Mouse (Mus musculus) left cerebral cortex, postnatal 10 days (tissue): ENCODE data around the gene Rad51b. TPM values are rescaled to one million over a fixed set of nuclear protein-coding genes. Genes with fewer than 3 reads are reported as not detected.

Experiments used
- DNase-seq, 2 experiments: peaks; one replicate each; pipeline ENCODE4 v3.0.0; 2021 to 2022; ENCODE audit warnings: low spot score in 2 of 2, mixed read lengths in 1 of 2; ENCODE audit errors: extremely low spot score in 1 of 2
- intact Hi-C: fragments of 180-260 bp; cut with DNase I; formaldehyde crosslinking; loops from one replicate; pipeline ENCODE4 v1.15.1; 2025
- total RNA-seq, 2 experiments: library from RNA; stranded (reverse); gene quantifications; 2 replicates each; pipeline ENCODE4 v1.2.3; 2021

Rad51b gene
- total RNA-seq, 2 experiments from 2014 or later, result 0.43 to 0.71 TPM

DNA sequence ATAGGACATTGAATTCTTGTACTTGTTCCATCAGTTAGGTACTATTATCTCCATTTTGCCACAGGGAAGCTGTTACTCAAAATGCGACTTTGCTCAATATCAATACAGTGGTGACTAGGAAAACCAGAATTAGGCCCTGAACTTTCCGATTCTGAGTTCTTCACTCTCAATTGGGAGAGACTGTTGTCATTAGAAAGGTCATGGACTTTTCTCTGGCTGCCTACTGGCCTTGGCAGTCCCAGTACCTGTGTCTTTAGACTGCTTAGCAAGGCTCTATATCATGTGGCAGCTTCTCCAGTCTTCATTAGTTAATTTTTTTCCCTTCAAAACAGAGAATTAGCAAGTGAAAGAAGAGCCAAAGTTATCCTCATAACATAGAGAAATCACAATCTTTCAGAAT, 288.3 kb downstream of the Rad51b start:
- no peak for DNase-seq
- intact Hi-C loops, result no loop called here

GRCm38 (mm10) chr12:79588831-79589230, 291.7 kb downstream of the Rad51b start:
- DNase-seq, result no peak
- intact Hi-C loops, result no loop called here

GRCm38 (mm10) chr12:79592206-79592605, 295.1 kb downstream of the Rad51b start:
- intact Hi-C loops, result no loop called here
- no peak for DNase-seq

GRCm38 (mm10) chr12:79596842-79597241, 299.8 kb downstream of the Rad51b start:
- intact Hi-C loops, result no loop called here
- DNase-seq, result no peak

- no peak for DNase-seq
- intact Hi-C loops, result no loop called here
These were observed 300.3 kb downstream of the Rad51b start for GRCm38 (mm10) chr12:79597351-79597750.

DNA sequence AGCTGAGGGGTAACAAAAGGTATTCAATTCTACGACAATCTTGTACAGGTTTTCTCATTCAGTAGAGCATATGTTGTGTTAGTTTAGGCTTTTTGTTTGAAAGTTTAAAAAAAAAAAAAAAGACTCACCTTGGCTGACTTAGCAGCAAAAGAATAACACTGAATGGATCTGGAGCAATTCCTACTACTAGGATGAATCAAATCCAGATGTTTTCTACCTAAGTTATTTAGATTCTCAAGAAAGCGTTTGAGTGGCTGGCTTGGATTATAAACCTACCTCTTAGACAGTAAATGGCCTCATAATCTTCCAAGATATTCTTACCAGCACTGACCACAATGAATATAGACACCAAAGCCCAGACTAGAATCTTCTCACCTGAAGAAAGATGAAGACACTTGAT, 300.7 kb downstream of the Rad51b start:
- no peak for DNase-seq
- intact Hi-C loops, result no loop called here

DNA sequence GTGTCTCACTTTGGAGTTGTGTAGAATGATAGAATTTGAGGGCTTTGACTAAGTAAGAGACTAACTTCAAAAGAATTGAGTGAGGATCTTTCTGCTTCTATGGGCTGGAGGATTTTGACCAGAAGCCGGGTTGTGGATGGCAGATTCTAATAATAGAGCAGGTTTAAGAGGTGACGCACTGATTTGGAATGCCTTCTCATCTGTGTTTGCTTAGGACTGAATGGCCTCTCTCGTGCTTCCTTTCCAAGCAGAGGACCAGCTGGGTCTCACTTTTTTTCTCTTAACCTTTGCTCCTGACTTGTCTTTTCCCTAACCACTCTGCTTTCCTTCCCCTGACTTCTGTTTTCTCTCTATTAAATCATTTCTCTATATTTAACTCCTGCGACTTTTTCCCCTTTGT, 301.4 kb downstream of the Rad51b start:
- DNase-seq, result no peak
- intact Hi-C loops, result no loop called here

DNA sequence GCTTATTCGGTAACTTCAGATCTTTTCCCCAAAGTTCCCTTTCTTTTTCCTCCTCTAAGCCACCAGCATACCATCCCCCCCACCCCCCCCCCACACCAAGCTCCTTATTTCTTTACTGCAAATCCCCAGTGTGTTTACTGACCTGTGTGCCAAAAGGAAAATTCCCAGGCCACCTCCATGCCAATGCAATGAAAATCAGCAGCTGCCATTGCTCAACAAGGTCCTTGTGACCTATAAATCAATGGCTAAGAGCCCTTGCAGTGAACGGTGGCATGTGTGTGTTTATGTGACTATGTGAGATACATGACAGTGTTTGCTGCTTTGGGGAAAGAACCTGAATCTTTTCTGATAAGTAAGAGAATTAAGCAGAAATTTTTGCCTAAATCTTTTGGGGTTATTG, 301.8 kb downstream of the Rad51b start:
- intact Hi-C loops, result no loop called here
- no peak for DNase-seq

DNA sequence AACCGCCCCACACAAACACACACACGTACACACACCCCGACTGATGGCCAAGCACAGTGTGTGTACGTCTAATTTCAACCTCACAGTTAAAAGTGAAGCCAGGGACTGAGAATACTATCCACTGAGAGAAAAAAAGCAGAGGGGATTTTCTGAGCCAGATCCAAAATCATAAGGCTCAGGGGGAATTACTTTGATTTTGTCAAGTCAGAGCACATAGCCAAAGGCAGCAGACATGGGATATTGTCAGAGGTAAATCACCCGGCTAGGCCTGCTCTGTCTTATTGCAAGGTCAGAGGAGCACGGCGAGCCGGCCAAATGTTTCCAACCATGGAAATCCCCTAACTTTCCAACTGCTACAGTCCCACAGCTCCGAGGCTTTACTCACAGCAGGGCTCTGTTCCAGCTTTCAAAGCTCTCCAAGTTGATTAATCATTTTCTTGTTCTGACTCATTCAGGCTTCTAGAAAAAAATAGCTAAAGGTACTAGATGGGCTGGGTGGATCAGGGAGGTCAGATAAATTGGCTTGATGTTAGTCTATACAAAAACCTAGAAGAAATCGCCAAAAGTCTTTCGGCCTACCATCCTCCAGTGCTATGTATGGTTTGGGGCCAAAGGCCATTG, 303.2 kb downstream of the Rad51b start:
- peak in 1 of 2 experiments; percentile 51 for DNase-seq
- intact Hi-C loops, result no loop called here

DNA sequence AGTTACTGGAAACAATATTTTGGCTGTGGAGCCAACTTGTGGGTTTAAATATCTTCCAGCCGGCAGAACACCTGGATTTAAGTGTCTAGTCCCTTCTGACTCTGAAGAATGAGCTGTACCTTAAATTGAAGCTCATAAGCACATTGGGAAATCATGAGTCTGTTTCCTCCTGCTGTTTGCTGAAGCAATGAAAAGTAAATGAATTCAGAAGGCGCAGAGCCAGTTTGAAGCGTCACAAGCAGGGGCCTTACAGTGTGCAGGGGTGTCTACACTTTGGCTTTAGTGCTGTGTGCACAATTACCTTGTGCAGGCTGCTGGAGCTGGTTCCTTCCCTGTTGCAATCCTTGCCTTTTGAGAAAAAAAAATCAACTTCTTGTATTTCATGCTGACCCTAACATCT, 305.6 kb downstream of the Rad51b start:
- no peak for DNase-seq
- intact Hi-C loops, result no loop called here

- intact Hi-C loops, result no loop called here
- DNase-seq, result no peak
These were observed 307.8 kb downstream of the Rad51b start for GRCm38 (mm10) chr12:79604850-79605249.

DNA sequence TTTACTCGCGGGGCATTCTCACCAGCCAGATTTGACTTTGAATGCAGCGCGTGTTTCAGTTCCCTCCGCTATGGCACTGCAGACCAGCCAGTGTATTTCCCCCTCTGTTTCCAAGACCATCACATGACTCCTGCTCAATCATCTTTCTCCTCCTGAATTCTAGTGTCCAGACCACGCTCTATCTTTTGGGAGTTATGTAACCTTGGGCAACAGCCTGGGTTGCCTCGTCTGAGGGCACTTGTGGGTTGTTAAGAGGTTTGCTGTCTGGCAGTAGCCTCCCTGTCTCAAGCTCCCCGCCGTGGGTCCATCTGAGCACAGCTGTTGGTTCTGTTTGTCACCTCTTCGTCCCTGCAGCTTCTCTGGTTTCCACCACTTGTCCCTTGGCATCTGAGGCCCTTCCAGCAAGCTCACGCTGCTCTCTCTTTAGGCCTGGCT, 309.1 kb downstream of the Rad51b start:
- DNase-seq, result no peak
- intact Hi-C loops, result no loop called here

- intact Hi-C loops, result loop anchor here (5.0 kb wide), 2 partner anchors 68 to 358 kb away; no protein-coding TSS in a partner anchor
- no peak for DNase-seq
These were observed 312.4 kb downstream of the Rad51b start for GRCm38 (mm10) chr12:79609399-79610010.

- intact Hi-C loops, result loop anchor here (5.0 kb wide), 2 partner anchors 67 to 357 kb away; no protein-coding TSS in a partner anchor
- DNase-seq, result no peak
These were observed 313.5 kb downstream of the Rad51b start for GRCm38 (mm10) chr12:79610511-79611103.

DNA sequence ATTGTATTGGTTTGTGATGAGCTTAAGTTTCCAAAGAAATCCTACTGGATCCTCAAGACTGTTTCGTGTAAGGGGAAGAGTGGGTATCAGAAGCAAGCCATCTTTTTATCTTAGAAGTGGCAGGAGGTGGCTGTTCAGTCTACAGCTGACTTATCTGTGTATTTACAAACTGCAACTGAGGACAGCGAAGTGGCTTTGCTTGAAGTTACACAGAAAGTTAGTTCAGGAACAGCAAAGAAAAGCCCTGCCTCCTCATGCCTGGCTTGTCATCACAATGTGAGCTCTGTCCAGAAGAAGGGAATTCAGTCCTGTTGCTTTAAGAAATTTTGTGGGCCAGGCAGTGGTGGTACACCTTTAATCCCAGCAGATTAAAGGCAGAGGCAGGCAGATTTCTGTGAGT, 314.6 kb downstream of the Rad51b start:
- intact Hi-C loops, result loop anchor here (2.0 to 5.0 kb wide), 4 partner anchors 66 to 521 kb away; no protein-coding TSS in a partner anchor
- DNase-seq, result no peak

DNA sequence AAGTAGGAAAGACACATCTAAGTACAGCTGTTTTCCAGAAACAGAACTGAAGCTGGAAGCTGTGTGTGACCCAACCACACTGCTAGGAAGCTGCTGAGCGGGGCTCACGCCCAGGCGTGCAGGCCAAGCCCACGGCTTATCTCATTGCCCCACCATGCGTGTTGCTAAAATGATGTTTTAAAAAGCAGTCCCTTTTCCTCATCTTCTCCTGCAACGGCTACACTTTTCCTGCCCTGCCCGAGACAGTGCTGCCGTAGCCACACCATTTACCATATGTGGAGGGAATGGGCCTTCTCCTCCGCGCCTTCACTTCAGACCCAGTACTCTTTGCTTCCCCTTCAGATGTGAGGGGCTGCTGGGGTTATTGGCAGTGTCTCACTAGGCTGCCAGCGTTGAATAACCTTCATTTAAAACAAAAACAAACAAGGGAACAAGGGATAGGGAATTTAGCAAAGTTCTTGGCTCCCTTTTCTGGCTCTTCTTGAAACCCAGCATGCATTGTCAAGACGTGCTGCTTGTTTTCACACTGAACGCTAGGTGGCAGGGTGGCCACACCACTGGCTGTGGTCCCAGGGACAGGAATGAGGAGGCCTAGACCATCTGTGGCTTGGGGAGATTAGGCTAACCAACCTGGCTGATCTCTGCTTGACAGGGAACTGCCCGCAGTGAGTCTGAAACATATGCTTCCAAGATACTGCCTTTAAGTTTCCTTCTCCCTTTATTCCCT, 315.4 kb downstream of the Rad51b start:
- DNase-seq, result peak; percentile 80 to 91
- intact Hi-C loops, result loop anchor here (2.0 to 5.0 kb wide), 4 partner anchors 65 to 520 kb away; no protein-coding TSS in a partner anchor

GRCm38 (mm10) chr12:79613061-79613788, 316.1 kb downstream of the Rad51b start:
- intact Hi-C loops, result loop anchor here (2.0 to 5.0 kb wide), 4 partner anchors 64 to 520 kb away; no protein-coding TSS in a partner anchor
- DNase-seq, result peak in 1 of 2 experiments; percentile 50

GRCm38 (mm10) chr12:79613846-79614582, 316.9 kb downstream of the Rad51b start:
- no peak for DNase-seq
- intact Hi-C loops, result loop anchor here (2.0 to 5.0 kb wide), 4 partner anchors 63 to 519 kb away; no protein-coding TSS in a partner anchor
